Comparison of ENCODE assay signal across 36 mouse cellular contexts in the genomic region with DNA sequence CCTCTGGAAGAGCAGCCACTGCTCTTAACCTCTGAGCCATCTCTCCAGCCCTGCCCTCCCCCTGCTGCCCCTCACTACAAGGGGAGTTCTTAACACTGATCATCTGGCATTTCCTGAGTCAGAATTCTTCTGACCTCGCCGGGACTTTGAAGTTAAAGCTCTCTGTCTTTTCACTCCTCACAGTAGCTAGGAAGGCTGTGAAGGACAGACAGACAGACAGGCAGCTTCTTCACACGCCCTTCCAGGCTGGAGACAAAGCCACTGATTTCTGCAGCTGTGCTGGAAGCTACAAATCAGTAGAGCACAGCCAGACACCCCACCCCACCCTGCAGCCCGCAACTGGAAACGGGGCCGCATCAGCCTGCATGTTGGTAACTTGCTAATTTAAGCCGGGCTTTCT. TPM values are rescaled to one million over a fixed set of nuclear protein-coding genes. Genes with fewer than 3 reads are reported as not detected.
"Had no signal": no experiment of that assay in that cellular context is flagged by ENCODE, and none has a peak within 500 bp of the region (broad histone marks: within the 10 kb centered on the region; RNA-seq: fewer than 3 reads in every experiment).

No protein-coding gene starts in this region.

- H3K4me3 ChIP-seq: limb, embryonic 10.5 days; limb, embryonic 12.5 days; limb, embryonic 13.5 days; limb, embryonic 15.5 days; liver, embryonic 12.5 days; liver, embryonic 13.5 days; liver, embryonic 15.5 days; lung, embryonic 15.5 days; megakaryocyte, embryonic 14.5 days; midbrain, embryonic 10.5 days; midbrain, embryonic 12.5 days; midbrain, embryonic 13.5 days; midbrain, embryonic 15.5 days; myocyte had no signal

- H3K4me1 ChIP-seq: limb, embryonic 12.5 days; limb, embryonic 13.5 days; liver, embryonic 12.5 days; liver, embryonic 13.5 days; liver, embryonic 15.5 days; lung, embryonic 15.5 days; megakaryocyte, embryonic 14.5 days; midbrain, embryonic 10.5 days; midbrain, embryonic 12.5 days; midbrain, embryonic 13.5 days; midbrain, embryonic 15.5 days had no signal

- H3K4me2 ChIP-seq: limb, embryonic 12.5 days; limb, embryonic 13.5 days; limb, embryonic 15.5 days; liver, embryonic 11.5 days; liver, embryonic 12.5 days; liver, embryonic 13.5 days; liver, embryonic 15.5 days; lung, embryonic 14.5 days; lung, embryonic 15.5 days; midbrain, embryonic 11.5 days; midbrain, embryonic 12.5 days; midbrain, embryonic 13.5 days; midbrain, embryonic 15.5 days had no signal

- H3K9me3 ChIP-seq: limb, embryonic 10.5 days; limb, embryonic 12.5 days; limb, embryonic 13.5 days; limb, embryonic 15.5 days; liver, embryonic 12.5 days; liver, embryonic 13.5 days; liver, embryonic 15.5 days; lung, embryonic 15.5 days; midbrain, embryonic 10.5 days; midbrain, embryonic 12.5 days; midbrain, embryonic 13.5 days; midbrain, embryonic 15.5 days had no signal

- H3K27ac ChIP-seq: limb, embryonic 10.5 days; limb, embryonic 12.5 days; limb, embryonic 13.5 days; limb, embryonic 15.5 days; liver, embryonic 12.5 days; liver, embryonic 13.5 days; liver, embryonic 14.5 days; liver, embryonic 15.5 days; lung, embryonic 15.5 days; macrophage; midbrain, embryonic 10.5 days; midbrain, embryonic 12.5 days; midbrain, embryonic 13.5 days; midbrain, embryonic 15.5 days had no signal

- ATAC-seq: liver, embryonic 12.5 days; liver, postnatal 0 days; lung, postnatal 0 days; midbrain, embryonic 13.5 days; midbrain, embryonic 15.5 days; midbrain, embryonic 16.5 days had no signal

- H3K9ac ChIP-seq: limb, embryonic 12.5 days; limb, embryonic 13.5 days; limb, embryonic 15.5 days; liver, embryonic 12.5 days; liver, embryonic 13.5 days; liver, embryonic 14.5 days; liver, embryonic 15.5 days; liver, postnatal 0 days; lung, embryonic 14.5 days; lung, embryonic 15.5 days; midbrain, embryonic 12.5 days; midbrain, embryonic 13.5 days; midbrain, embryonic 15.5 days had no signal

- H3K36me3 ChIP-seq: limb, embryonic 10.5 days; limb, embryonic 12.5 days; limb, embryonic 13.5 days; limb, embryonic 15.5 days; liver, embryonic 12.5 days; liver, embryonic 13.5 days; liver, embryonic 15.5 days; lung, embryonic 15.5 days; midbrain, embryonic 10.5 days; midbrain, embryonic 12.5 days; midbrain, embryonic 13.5 days; midbrain, embryonic 15.5 days had no signal

- DNase-seq: left cerebral cortex, postnatal 4 days; liver; liver, embryonic 13.5 days; liver, postnatal 0 days; lung, adult 18-20 months; lung, adult 2 months; lung, embryonic 14.5 days; lung, postnatal 10 days; lung, postnatal 14 days; lung, postnatal 36 days; lung, postnatal 4 days; midbrain, embryonic 14.5 days had no signal

RNA-seq across cellular contexts. Expression of gene Oprd1, which starts 7.3 kb away (rescaled TPM):
- total RNA-seq: liver, adult 2 months; megakaryocyte progenitor cell, adult 5-6 weeks; megakaryocyte, adult 5-6 weeks; megakaryocyte-erythroid progenitor cell, adult 5-6 weeks; monocyte, adult 5-6 weeks had no signal
- polyA plus RNA-seq: liver, adult 2 months; liver, embryonic 15.5 days; liver, postnatal 0 days; lung, postnatal 0 days; myocyte had no signal
